Mouse (Mus musculus) CH12F3 (cell line): Measurements from ENCODE around the gene Zfp628.

Source experiments
- in situ Hi-C: fragments of 300-500 bp; cut with MboI; formaldehyde crosslinking; loops from 2 replicates; pipeline ENCODE4 v1.14.3; 2020; ENCODE audit warnings: low sequenced_read_pairs

Zfp628 gene

GRCm38 (mm10) chr7:4937392-4937791 is 22.4 kb downstream of the Zfp628 start:
- in situ Hi-C loops: no loop called here

- in situ Hi-C loops: no loop called here
Measured at GRCm38 (mm10) chr7:4938456-4938855, 23.4 kb downstream of the Zfp628 start.

GRCm38 (mm10) chr7:4940068-4940479 is 25.1 kb downstream of the Zfp628 start:
- in situ Hi-C loops: loop anchor here (5.0 kb wide), 1 partner anchor 107 kb away; no protein-coding TSS in a partner anchor

GRCm38 (mm10) chr7:4942673-4943072 is 27.7 kb downstream of the Zfp628 start:
- in situ Hi-C loops: loop anchor here (5.0 kb wide), 1 partner anchor 105 kb away; no protein-coding TSS in a partner anchor

- in situ Hi-C loops: loop anchor here (5.0 kb wide), 1 partner anchor 104 kb away; no protein-coding TSS in a partner anchor
Measured at GRCm38 (mm10) chr7:4943223-4943815, 28.3 kb downstream of the Zfp628 start.

- in situ Hi-C loops: no loop called here
Measured at GRCm38 (mm10) chr7:4947855-4948254, 32.8 kb downstream of the Zfp628 start.

GRCm38 (mm10) chr7:4948386-4948785 is 33.4 kb downstream of the Zfp628 start:
- in situ Hi-C loops: no loop called here

GRCm38 (mm10) chr7:4950561-4951342 is 35.7 kb downstream of the Zfp628 start:
- in situ Hi-C loops: no loop called here

GRCm38 (mm10) chr7:4953815-4954445 is 38.9 kb downstream of the Zfp628 start:
- in situ Hi-C loops: no loop called here

GRCm38 (mm10) chr7:4957361-4957760 is 42.3 kb downstream of the Zfp628 start:
- in situ Hi-C loops: no loop called here

GRCm38 (mm10) chr7:4963527-4963926 is 48.5 kb downstream of the Zfp628 start:
- in situ Hi-C loops: no loop called here

- in situ Hi-C loops: no loop called here
Measured at GRCm38 (mm10) chr7:4964272-4964671, 49.3 kb downstream of the Zfp628 start, which contains the start of gene Sbk2. Sbk2 (minus strand) TSS chr7:4964406.

- in situ Hi-C loops: no loop called here
Measured at GRCm38 (mm10) chr7:4964988-4965387, 50.0 kb downstream of the Zfp628 start.

GRCm38 (mm10) chr7:4971068-4971467 is 56.1 kb downstream of the Zfp628 start, which contains the start of gene Sbk3:
Sbk3 (minus strand) TSS chr7:4971168.
- in situ Hi-C loops: no loop called here
